Mouse (Mus musculus) megakaryocyte progenitor cell, adult 5-6 weeks (primary cell): ENCODE results near the gene Bclaf1. TPM values are rescaled to one million over a fixed set of nuclear protein-coding genes. Genes with fewer than 3 reads are reported as not detected.
A peak's percentile ranks its signal among the peaks of the same experiment; 100 is the strongest.

Source experiments
- ATAC-seq: replicated peaks from 2 replicates; pipeline ENCODE4 v1.8.0; 2016; ENCODE audit warnings: mild to moderate bottlenecking, moderate TSS enrichment, inconsistent platforms; ENCODE audit not compliant: poor library complexity
- total RNA-seq, 2 experiments: library from RNA; stranded (forward) in 1 of 2; stranded (reverse) in 1 of 2; fragments of 157-497, 149-512 nt in 1 of 2; fragments of 200-1000 nt in 1 of 2; gene quantifications; 2 replicates each; pipeline versions ENCODE4 v1.2.3 to v1.2.4; 2015 to 2017

Bclaf1 gene
- 185 and 245 TPM in 2 replicates for total RNA-seq (2015)
- total RNA-seq (2017) = 401 and 633 TPM in 2 replicates

DNA sequence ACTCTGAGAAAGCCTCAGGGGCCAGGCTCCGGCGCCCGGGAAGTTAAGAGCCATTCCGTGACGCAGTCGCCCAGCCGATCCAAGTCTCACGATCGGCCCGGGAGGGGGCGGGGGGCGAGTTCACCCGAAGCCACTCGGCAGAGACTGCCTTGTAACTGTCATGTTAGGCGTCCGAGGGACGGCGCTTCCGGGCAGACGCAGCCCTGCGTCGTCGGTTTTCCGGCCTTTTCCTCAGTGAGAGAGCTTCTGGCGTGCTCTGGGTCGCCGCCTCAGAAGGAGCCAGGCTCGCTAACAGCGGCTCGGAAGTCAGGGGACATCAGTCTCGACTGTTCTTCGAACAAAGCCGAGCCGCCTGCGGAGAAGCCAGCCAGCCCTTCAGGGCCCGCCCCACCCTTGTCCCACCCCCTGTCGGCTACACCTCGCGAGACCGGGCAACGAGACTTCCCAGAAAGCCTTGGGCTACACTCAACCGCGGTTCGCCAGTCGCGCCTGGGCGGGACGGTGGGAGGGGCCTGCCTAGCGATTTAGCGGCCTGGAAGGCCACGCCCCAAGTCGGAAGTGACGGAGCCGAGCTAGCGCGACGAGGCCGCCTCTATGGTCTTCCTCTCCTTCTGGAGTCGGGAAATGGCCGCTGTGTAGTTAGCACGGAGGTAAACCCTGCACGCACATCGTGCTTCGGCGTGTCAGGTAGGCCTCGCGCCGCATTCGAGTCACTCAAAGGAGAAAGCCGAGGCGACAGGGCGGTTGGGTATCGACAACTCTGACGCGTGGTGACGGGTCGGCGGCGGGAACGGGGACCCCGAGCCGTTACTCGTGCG lies at the start of gene Bclaf1:
Gene Bclaf1, plus strand, starts transcription at position 552 of the 818 bp plus-strand sequence.
- ATAC-seq = peak; percentile 77

DNA sequence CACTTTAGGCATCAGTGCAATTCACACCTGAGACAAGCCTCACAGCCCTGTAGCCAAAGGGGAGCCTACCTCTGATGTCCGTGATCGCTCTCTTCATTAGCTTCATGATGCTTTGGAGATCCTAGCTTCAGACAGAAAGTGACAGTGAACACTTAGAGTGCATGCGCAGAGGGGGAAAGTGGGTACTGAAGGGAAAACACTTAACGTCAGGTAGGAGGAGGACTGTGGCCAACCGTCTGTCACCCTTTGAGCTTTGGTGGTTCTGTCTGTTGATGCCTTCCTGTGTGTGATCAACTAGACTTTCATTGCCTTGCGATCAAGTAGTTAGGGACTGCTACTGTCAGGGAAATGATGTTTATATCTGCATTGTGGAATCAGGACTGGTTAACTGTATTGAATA lies 49.4 kb upstream of the Bclaf1 start:
- ATAC-seq = no peak

DNA sequence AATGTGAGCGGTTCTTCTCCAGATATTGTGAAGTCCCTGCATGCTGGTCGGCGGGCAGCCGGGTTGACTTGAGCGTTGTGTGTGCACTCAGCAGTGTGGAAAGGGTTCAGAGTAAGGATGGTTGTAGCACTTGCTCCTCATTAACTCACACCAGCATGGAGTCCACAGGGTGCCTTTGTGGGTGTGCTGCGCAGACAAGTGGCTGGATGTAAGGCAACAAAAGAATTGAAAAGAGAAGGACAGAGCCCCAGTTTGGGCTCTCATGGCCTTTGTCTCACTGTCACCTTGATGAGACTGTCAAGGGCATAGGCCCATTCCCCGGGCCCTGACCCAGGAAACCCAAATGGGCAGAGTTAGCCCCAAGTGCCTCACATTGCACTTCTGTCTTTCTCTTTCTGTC lies 47.8 kb upstream of the Bclaf1 start:
- ATAC-seq = no peak

DNA sequence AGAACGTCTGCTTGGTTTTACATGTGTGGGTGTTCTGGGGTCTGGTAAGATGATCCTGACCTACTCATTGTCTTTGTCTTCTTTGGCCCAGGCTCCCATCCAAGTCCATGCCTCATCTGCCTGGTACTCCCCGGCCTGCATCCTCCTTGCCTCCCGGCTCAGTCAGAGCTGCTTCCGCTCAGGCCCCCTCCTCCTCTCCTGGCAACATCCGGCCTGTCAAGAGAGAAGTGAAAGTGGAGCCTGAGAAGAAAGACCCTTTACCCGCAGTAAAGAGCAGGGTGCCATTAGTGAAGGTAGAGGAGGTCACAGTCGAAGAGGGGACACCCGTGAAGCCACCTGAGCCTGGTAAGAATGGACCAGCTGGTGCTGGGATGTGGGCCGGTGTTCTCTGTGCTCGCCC lies 45.2 kb upstream of the Bclaf1 start:
- ATAC-seq = peak; percentile 64

DNA sequence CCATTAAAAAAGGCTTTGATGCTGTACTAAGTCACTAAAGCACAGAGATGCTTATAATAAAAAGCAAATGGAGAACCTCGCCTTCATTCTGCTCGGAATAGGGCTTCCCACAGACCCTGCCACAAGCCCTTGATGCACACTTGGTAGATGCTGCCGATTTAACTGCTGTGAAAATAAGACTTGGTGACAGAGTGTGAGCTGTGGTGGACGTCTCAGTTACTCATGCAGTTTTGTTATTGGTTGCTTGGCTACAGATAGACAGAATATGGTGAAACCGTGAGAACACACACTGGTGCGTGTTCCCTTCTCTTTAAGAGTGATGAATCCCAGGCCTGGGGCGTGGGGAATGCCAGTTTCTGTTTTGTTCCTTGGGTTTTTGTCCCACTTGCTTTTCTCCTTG lies 43.3 kb upstream of the Bclaf1 start:
- ATAC-seq = no peak

DNA sequence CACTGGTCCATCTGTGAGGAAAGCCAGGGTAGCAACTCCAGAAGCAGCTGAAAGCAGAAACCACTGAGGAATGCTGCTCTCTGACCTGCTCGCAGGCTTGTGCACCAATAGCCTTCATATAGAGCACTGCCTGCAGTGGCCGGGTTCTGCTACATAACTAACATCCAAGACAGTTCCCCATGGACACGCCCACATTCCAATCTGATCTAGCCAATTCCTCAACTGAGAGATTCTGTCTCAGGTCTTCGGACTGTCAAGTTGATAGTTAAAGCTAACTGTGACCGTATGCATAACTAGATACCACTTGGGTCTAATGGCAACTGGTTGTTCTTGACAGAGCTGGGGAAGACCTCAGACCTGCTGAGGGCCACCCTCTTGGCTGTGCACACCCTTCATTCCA lies 39.9 kb upstream of the Bclaf1 start:
- no peak for ATAC-seq

DNA sequence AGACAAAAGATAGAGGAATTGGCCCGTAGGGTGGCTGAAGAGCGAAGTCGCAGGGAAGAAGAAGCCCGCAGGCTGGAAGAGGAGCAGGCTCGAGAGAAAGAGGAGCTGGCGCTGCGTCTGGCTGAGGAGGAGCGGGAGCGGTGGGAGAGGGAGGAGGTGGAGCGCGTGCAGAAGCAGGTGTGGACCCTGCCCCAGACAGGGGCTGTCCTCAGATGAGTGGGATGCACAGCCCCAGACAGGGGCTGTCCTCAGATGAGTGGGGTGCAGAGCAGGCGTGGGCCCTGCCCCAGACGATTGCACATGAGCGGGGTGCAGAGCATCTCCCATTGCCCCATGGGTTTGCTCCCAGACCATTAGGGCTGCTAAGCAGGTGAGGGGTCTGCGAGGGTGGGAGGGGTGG lies 39.0 kb upstream of the Bclaf1 start:
- ATAC-seq = no peak

DNA sequence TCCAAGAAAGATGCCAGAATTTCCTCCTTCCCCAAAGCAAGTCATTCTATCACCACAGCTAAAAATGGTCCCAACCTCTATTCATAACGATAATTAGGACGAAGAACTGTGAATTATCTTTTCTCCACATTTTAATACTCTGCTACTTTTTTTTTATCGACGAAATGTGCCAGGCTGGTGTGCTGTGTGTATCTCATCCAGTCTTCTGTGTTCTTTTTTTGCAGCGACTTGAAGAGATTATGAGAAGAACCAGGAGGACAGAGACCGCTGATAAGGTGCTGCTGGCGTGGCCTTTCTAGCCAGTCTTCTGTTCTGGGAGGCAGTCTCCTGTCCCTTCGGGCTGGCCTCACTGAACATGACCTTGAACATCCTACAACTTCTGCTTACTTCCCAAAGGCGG lies 38.2 kb upstream of the Bclaf1 start:
- ATAC-seq = peak; percentile 95

DNA sequence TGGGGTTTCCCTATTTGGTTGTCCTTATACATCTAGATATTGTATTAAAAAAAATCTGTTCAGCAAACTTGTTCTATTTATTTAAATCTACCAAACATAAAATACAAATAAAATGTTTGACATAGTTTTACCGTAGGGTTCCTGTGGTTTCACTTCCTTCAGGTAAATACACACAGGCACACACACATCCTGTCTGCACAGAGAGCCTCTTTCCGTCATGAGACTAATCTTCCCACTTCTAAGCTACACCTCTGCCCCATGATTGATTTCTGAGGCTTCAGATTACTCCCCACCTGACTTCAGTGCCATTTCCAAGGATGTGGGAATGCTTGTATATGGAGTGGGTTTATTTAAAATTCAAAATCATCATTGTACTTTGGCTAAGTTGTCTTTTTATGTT lies 30.8 kb upstream of the Bclaf1 start:
- no peak for ATAC-seq

DNA sequence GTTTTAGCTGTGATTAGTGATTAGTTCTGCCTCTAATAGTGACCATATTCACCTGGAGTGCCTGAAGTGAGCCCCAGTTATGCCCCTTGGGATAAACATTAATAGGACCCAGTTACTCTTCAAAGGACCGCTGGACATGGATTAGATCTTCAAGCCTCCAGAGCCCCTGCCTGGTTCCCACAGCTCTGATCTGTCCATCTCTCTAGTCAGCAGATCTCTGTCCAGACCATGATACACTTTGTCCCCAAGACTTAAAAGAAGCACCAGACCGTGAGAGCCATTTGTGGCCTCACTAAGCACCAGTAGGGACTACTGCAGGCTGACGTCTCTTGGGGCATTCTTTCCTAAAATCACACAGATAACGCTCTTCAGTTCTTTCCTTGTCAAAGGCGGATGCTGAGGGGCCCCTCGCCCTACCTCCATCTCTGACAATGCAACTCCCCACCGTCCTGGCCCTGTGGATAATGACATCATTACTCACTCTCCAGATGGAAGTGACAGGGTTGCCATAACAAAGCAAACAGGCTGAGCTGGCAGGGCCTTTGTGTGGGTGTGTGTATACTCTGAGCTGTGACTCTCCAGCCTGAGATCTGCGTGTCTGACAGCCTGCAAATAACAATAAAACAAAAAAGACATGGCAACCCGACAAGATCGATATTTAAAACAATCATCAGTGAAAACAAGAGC lies 26.8 kb upstream of the Bclaf1 start:
- ATAC-seq = no peak

DNA sequence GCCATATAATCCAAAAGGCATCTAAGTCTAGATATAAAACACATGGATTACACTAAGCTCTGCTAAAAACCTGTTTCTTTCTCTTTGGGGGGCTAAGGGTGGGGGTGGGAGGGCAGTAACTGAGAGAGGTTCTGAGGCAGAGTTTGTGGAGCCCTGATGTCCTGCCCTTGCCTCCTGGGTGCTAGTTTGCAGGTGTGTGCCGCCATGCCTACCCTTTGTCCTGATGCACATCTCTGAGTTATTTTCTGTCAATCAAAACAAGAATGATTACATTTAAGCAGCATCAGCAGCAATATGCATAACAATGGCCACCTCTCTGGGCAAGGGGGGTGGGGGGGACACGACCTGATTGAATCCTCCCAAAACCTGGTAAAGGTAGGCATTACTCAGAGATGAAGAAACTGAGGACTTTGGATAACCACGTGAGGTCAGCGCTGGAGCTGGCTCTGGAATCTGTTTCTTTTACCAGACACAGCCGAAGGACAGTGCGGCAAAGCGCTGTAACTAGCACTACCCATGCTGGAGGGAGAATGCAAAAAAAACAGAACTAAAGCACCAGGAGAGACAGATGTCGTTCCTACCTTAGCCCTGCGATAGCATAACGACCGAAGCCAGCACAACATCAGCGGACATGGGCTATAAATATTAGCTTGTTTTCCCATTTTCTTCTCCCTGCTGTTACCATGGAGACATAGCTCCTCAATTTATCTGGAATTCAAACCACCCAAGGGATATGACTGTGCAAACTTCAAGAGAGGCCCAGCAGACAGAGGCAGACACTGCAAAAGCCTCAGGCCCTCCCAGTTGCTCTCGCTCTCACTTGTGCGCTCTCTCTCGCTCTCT lies 26.1 kb upstream of the Bclaf1 start:
- ATAC-seq = no peak

DNA sequence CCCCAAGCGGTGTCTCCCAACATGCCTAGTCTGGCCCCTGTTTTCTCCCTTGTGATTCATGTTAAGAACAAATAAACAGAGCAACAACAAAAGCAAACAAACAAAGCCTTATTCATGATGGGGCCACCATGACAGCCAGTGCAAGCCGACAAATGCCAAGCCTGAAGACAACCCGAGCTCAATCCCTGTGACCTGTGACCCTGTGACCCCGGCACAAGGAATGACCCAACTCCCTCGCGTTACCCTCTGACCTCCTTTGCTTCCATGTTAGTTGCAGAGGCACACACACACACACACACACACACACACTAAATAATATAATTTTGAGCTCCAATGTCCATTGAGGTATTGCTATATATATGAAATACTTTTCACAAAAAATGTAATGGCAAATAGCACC lies 24.9 kb upstream of the Bclaf1 start:
- ATAC-seq = no peak

DNA sequence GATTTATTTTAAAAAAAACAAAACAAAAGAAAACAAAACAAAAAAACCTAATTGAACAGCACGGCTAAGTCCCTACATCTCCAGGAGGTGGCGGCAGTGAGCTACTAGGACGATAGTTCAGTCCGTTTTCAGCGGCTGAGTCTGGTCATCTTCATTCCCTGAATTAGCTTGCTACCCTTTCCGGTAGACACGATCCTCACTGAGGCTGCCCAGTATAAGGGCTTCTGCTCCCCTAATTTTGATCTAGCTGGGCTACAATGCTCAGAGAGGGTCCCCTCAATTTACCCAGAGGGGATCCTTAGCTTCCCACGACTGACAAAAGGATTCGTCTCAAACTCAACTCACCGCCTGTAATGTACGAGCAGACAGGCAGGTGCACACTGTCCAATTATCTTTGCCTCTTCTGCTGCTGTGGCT lies 21.8 kb upstream of the Bclaf1 start:
- ATAC-seq = peak; percentile 98

DNA sequence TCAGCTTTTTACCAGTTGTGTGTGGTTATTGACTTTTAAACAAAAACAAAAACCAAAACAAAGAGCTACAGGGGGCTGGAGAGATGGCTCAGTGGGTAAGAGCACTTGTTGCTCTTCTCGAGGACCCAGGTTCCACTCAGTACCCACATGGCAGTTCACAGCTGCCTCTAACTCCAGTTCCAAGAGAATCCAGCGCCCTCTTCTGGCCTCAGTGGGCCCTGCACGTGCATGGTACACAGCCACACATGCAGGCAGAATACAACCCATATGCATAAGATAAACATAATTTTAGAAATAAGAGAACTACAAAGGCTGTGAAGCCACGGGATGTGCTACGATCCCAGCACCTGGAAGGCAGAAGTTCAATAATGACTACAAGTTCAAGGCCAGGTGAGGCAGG lies 16.3 kb upstream of the Bclaf1 start:
- ATAC-seq = peak; percentile 83

DNA sequence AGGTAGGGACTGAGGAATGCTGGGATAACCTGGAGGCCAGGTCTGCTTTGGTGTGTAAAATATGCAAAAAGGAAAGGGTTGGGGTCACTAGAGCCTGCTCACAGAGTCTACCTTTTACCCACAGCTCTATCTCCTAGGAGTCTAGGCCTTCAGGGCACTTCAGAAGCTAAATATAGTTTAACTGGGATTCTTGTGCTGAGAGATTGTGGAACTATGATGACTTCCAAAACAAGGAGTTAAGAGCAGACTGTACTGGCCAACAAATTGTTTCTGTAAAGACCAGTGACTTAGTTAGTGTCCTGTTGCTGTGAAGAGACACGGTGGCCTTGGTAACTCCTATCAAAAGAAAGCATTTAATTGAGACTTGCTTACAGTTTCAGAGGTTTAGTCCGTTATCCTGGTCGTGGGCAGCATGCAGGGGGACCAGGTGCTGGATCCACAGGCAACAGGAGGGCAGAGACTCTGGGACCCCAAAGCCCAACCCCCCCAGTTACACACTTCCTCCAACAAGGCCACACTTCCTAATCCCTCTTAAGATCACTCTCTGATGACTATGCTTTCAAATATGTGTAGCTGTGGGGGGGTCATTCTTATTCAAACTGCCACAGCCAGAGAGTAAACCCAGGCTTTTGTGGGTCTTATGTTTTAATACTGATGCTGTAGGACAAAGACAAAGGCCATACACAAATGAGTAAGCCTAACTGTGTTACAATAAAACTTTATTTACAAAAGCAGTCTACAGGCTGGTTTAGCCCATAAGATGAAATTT lies 13.9 kb upstream of the Bclaf1 start:
- ATAC-seq = no peak

DNA sequence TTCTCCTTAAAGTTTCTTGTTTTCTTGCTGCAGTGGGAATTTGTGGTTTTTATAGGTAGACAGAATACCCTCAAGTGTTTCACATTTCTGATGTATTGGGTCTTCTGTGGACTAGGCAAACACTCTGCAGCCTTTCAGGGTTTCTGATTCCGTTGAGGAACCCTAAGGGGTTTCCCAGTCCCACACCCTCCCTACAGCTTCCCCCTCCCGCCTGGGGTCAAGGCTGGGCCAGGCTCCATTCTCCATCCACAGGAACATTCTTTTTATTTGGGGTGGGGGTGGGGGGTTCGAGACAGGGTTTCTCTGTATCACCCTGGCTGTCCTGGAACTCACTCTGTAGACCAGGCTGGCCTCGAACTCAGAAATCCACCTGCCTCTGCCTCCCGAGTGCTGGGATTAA lies 13.2 kb upstream of the Bclaf1 start:
- ATAC-seq = no peak

DNA sequence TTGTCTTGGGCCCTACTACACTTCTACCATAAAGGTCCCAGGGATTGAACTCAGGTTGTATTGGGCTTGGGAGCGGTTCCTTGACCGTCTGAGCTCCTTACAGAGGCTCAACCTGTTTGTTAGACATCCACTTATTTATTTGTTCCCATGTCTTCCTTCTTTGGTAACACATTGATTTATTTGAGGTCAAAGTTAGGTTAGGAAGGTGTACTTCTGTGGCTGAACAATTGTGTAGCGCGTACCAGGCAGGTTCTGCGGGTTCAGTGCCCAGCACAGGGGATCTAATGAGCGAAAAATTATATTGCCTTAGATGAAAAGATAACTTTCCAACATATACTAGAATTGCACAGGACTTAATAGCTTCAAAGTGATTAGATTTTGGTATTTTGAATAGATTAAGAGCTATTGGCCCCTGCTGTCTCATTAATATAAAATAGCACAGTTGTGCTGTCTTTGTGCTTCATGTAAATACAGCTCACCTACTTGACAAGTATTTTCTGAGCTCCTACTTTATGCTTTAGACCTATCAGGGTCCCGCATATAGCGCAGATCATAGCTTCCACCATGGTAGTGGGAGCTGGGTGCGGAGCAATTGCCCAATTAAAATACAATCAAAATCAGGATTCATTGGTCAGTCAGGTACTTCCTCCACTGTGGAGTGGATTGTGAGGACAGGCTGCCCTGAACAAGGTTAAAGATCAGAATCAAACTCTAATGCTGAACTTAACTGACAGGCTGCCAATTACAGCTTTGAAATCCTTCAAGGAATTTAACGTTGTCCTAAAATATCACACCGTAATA lies 1.1 kb upstream of the Bclaf1 start:
- no peak for ATAC-seq

DNA sequence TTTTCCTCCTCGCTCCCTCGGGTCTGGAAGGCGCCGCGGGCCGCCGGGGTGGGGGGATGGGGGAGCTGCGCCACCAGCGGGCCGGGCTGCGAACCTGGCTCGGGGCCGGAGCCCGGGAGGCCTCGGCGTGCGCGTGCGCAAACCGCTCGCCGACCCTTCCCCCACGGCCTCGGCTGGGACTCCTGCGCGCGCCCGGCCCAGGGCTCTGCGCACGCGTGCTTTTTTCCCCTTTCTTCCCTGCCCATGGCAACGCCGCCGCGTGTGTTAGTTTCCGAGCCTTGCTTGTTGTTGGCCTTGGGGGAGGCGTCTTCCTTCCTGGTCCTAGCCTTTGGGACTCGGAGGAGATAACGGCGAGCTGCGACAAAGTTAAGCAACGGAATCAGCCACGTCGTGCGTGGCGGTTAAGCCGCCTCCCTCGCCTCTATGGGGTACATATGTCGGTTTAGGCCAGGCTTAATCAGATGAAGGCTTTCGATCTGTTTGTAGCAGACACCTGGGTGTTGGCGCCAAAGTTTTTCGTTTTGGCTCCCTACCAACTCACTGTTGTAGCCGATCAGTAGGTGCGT lies 550 bp downstream of the Bclaf1 start:
- peak; percentile 59 for ATAC-seq

DNA sequence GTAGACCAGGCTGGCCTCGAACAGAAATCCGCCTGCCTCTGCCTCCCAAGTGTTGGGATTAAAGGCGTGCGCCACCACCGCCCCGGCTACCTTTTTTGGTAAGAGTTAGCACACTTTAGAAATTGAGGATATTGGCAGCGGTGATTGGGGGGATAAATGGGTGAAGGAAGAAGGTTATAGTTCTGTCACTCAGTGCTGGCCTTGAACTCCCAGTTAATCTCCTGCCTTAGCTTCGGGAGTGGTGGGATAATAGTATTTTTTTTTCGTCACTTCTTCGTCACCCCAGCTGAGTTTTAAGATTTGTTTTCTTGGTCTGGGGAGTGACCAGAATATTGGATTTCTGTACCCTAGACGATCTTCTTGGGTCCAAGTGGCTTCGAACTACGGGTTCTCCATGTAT lies 1.2 kb downstream of the Bclaf1 start:
- ATAC-seq = no peak

DNA sequence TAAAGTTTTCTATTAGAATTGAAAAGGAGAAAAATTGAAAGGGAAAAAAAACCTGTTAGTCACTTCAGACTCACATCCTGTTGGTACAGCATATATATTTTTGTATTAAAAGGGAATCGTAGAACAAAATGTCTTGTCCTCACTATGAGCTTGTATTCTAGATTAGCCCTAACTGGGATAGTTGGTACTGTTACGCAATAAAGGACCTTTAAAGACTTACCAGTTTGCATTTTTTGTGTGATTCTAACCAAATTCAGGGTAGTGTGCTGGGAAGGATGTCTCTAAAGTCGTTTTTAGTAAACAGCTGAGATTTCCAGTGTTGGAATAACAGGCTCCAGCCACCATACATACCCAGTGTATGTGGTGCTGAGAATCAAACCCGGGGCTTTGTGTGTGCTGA lies 1.7 kb downstream of the Bclaf1 start:
- no peak for ATAC-seq
